Comparison of ENCODE assay signal across 8 mouse cellular contexts in the genomic region with DNA sequence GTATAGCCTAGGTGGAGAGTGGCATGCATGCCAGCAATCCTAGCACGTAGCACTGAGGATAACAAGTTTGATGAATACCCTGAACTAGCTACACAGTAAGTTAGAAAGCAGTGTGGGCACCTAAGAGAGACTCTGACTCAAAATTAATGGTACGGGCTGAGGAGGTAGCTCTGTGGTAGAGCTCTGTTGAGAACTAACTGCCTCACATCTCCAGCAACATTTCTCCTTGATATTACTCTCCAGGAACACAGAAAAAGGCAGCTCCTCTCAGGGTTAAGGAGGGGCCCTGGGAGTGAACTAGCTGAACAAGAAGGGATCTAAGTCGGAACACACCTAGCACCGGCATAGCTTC. TPM values are rescaled to one million over a fixed set of nuclear protein-coding genes. Genes with fewer than 3 reads are reported as not detected.
A peak's percentile ranks its signal among the peaks of the same experiment; 100 is the strongest.
DNase-seq lines count a peak whose midpoint lies in the region; ATAC-seq and TF ChIP-seq lines count a peak whose summit lies in the region.

No protein-coding gene starts in this region.

- H3K27me3 ChIP-seq in kidney, postnatal 0 days (ENCODE audit: insufficient read depth, low read length) = no peaks in the 10 kb centered on the region
- H3K27me3 ChIP-seq in embryonic facial prominence, embryonic 12.5 days = no peaks in the 10 kb centered on the region
- H3K27me3 ChIP-seq in midbrain, embryonic 15.5 days (replicated peaks) = no peaks in the 10 kb centered on the region

- no peak overlapping the region for H3K9ac ChIP-seq in kidney, postnatal 0 days (ENCODE audit: low read depth, low read length)
- no peak overlapping the region for H3K9ac ChIP-seq in embryonic facial prominence, embryonic 12.5 days
- peak overlapping the region; percentile 49; the same call in 1 of the 2 replicates for H3K9ac ChIP-seq in midbrain, embryonic 15.5 days

- no peaks in the 10 kb centered on the region for H3K9me3 ChIP-seq in kidney, postnatal 0 days (replicated peaks; ENCODE audit: low read length)
- H3K9me3 ChIP-seq in embryonic facial prominence, embryonic 12.5 days = no peaks in the 10 kb centered on the region
- H3K9me3 ChIP-seq in midbrain, embryonic 15.5 days = no peaks in the 10 kb centered on the region

- peak overlapping the region; percentile 70 for H3K4me2 ChIP-seq in kidney, postnatal 0 days (ENCODE audit: low read length)
- H3K4me2 ChIP-seq in embryonic facial prominence, embryonic 12.5 days (replicated peaks) = peak overlapping the region; percentile 79
- H3K4me2 ChIP-seq in midbrain, embryonic 15.5 days = peak overlapping the region; percentile 59

- 44% methylated on average over 4 of the region's 4 CpGs for WGBS in kidney, postnatal 0 days
- WGBS in embryonic facial prominence, embryonic 12.5 days = 50% methylated on average over 4 of the region's 4 CpGs
- 47% methylated on average over 4 of the region's 4 CpGs for WGBS in midbrain, embryonic 15.5 days

- no peak; the same call in 1 of the 2 replicates for ATAC-seq in kidney, postnatal 0 days (replicated peaks; ENCODE audit: low FRiP score, low read depth)
- no peak for ATAC-seq in embryonic facial prominence, embryonic 12.5 days (ENCODE audit: insufficient number of reproducible peaks, insufficient read depth, low FRiP score, low TSS enrichment)
- ATAC-seq in inflammation-experienced regulatory T-cells, adult 6 months = peak; percentile 15
- no peak; the same call in 1 of the 2 replicates for ATAC-seq in midbrain, embryonic 15.5 days (replicated peaks)

- H3K4me3 ChIP-seq in kidney, postnatal 0 days (replicated peaks; ENCODE audit: low read depth, low read length) = peak overlapping the region; percentile 88; the same call in 1 of the 2 replicates
- H3K4me3 ChIP-seq in embryonic facial prominence, embryonic 12.5 days = peak overlapping the region; percentile 97
- peak overlapping the region; percentile 89 for H3K4me3 ChIP-seq in midbrain, embryonic 15.5 days

- H3K27ac ChIP-seq in kidney, postnatal 0 days = no peak overlapping the region
- no peak overlapping the region for H3K27ac ChIP-seq in embryonic facial prominence, embryonic 12.5 days
- H3K27ac ChIP-seq in midbrain, embryonic 15.5 days = peak overlapping the region; percentile 72

- TF ChIP-seq CTCF in kidney, postnatal 0 days (IDR thresholded peaks at IDR 0.05; ENCODE audit: low read depth) = no peak

- DNase-seq in kidney, postnatal 0 days (ENCODE audit: low spot score) = no peak
- DNase-seq in kidney, adult 18-20 months = no peak
- DNase-seq in T-cell, adult 2 months (ENCODE audit: low spot score) = no peak
- no peak for DNase-seq in frontal cortex, postnatal 25 days (ENCODE audit: low spot score in 2 of 2)
- no peak for DNase-seq in left cerebral cortex, postnatal 36 days (ENCODE audit: low spot score in 2 of 2)

- H3K36me3 ChIP-seq in kidney, postnatal 0 days (ENCODE audit: insufficient read depth, low read length) = 0 out of 2 replicates have a peak, but pooled peaks cover 5% of the 10 kb centered on the region
- H3K36me3 ChIP-seq in embryonic facial prominence, embryonic 12.5 days = peaks cover 19% of the 10 kb centered on the region
- peaks cover 10% of the 10 kb centered on the region; the same call in 1 of the 2 replicates for H3K36me3 ChIP-seq in midbrain, embryonic 15.5 days (replicated peaks)

- intact Hi-C loops in left cerebral cortex, postnatal 36 days (cut with DNase I) = loop anchor here (2.0 to 5.0 kb wide), 3 partner anchors 26 to 185 kb away; a partner anchor contains a TSS

- peaks cover 11% of the 10 kb centered on the region for H3K4me1 ChIP-seq in kidney, postnatal 0 days (replicated peaks; ENCODE audit: insufficient read depth, low read length)
- peaks cover 13% of the 10 kb centered on the region for H3K4me1 ChIP-seq in embryonic facial prominence, embryonic 12.5 days
- peaks cover 13% of the 10 kb centered on the region for H3K4me1 ChIP-seq in midbrain, embryonic 15.5 days

RNA-seq across cellular contexts. Expression of a gene that starts 24.2 kb away (rescaled TPM):
- polyA plus RNA-seq in kidney, postnatal 0 days (2015; fragmentation: Nextera tagmentation; extraction: Ambion mirVana) = 20.4 and 21.3 TPM in 2 replicates
- 44.0 and 45.9 TPM in 2 replicates for polyA plus RNA-seq in embryonic facial prominence, embryonic 12.5 days (2016; fragmentation: Nextera tagmentation; extraction: Ambion mirVana)
- 10 to 100 TPM in 1 of 3 experiments, 1 to 10 TPM in 2; 8.5 to 12.6 (median 9.9) TPM for polyA plus RNA-seq in inflammation-experienced regulatory T-cells, adult 6 months (2017; shearing (Covaris generic))
- polyA plus RNA-seq in midbrain, embryonic 15.5 days (2015; fragmentation: Nextera tagmentation; extraction: Ambion mirVana) = 30.0 and 32.7 TPM in 2 replicates
- total RNA-seq in left cerebral cortex, postnatal 36 days (2021) = 100 to 1,000 TPM; 138 to 142 TPM
